Mouse (Mus musculus) liver, postnatal 0 days (tissue): Measurements from ENCODE around the gene Nmt2. TPM values are rescaled to one million over a fixed set of nuclear protein-coding genes. Genes with fewer than 3 reads are reported as not detected.

ENCODE experiments used
- ATAC-seq: fragments of 200-750 bp; cut with Nextera tagmentation; 2 replicates; pipeline ENCODE4 v1.8.0; 2017; ENCODE audit warnings: mild to moderate bottlenecking, moderate library complexity
- DNase-seq: peaks from one replicate; pipeline ENCODE4 v3.0.0-alpha.2; 2016
- H3K27ac ChIP-seq: fragments of 300-500 bp; sonication (generic); 2 replicates; pipeline ENCODE4 v1.5.1; 2014; ENCODE audit warnings: antibody characterized with exemption, moderate library complexity, mild to moderate bottlenecking, low read depth
- H3K27me3 ChIP-seq: fragments of 300-500 bp; sonication (generic); 2 replicates; pipeline ENCODE4 v1.6.1; 2014; ENCODE audit warnings: low read length, control low read depth, mixed read lengths; ENCODE audit not compliant: insufficient read depth
- H3K36me3 ChIP-seq: fragments of 300-500 bp; sonication (generic); replicated peaks from 2 replicates; pipeline ENCODE4 v1.6.1; 2014; ENCODE audit warnings: mild to moderate bottlenecking, control low read depth, low read length, moderate library complexity, mixed read lengths; ENCODE audit not compliant: insufficient read depth
- H3K4me1 ChIP-seq: fragments of 300-500 bp; sonication (generic); 2 replicates; pipeline ENCODE4 v1.6.1; 2014; ENCODE audit warnings: antibody characterized with exemption, mild to moderate bottlenecking, control low read depth; ENCODE audit not compliant: insufficient read depth
- H3K4me2 ChIP-seq: fragments of 300-500 bp; sonication (generic); 2 replicates; pipeline ENCODE4 v1.6.1; 2014; ENCODE audit warnings: low read depth, mild to moderate bottlenecking, low read length, moderate library complexity, mixed read lengths
- H3K4me3 ChIP-seq: fragments of 300-500 bp; sonication (generic); 2 replicates; pipeline ENCODE4 v1.5.1; 2014; ENCODE audit warnings: low read depth, low read length
- H3K9ac ChIP-seq: fragments of 300-500 bp; sonication (generic); replicated peaks from 2 replicates; pipeline ENCODE4 v1.6.1; 2014; ENCODE audit warnings: mild to moderate bottlenecking, moderate library complexity
- H3K9me3 ChIP-seq: fragments of 300-500 bp; sonication (generic); 2 replicates; pipeline ENCODE4 v1.6.1; 2016; ENCODE audit warnings: mild to moderate bottlenecking, control low read depth, low read length, mixed read lengths
- CTCF ChIP-seq: sonication (generic); IDR thresholded peaks from 2 replicates; pipeline ENCODE4 v1.5.1; 2016; ENCODE audit warnings: antibody characterized with exemption, low read depth
- EP300 ChIP-seq: IDR thresholded peaks from 2 replicates; pipeline ENCODE4 v1.6.1; 2016; ENCODE audit warnings: antibody characterized with exemption, low read depth, mild to moderate bottlenecking
- WGBS: fragments of 180-500 bp; shearing (Covaris S2); extraction: QIAGEN DNeasy Blood & Tissue Kit; methylation state at CpG from one replicate; pipeline ENCODE4 v1.1.7; 2014; ENCODE audit not compliant: insufficient replicate concordance; 5-methylcytosine and 5-hydroxymethylcytosine counted together
- polyA plus RNA-seq: library from polyadenylated mRNA; unstranded; fragments of >200 nt; fragmentation: Nextera tagmentation; extraction: Ambion mirVana; gene quantifications from 2 replicates; pipeline ENCODE4 v1.2.1, GENCODE M21; 2015

The Nmt2 gene
- polyA plus RNA-seq, 1 experiment from 2014 or later, result 17.4 TPM

DNA sequence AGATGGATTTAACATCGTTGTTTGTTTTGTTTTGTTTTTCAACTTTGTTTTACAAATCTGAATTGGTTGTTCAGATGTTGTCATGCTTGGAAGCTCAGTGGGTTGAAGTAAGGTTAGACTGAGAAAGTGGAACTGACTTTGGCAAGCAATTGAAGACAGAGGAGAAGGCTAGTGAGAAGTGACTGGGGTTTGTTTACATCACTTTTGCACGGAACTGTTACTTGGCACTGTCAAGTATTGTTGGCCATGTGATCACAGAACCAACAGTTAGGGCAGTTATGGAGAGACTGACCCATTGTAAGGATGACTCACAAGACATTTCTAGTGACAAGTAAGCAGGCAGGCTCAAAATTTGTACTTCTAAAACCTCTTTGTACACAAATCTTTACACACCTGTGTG, 39.1 kb downstream of the Nmt2 start:
- no peak overlapping the region for H3K4me3 ChIP-seq
- no peaks in the 10 kb centered on the region for H3K9me3 ChIP-seq
- no peak overlapping the region for H3K4me2 ChIP-seq
- TF ChIP-seq CTCF, result no peak
- no peak for TF ChIP-seq EP300
- ATAC-seq (no peak), DNase-seq (no peak)
- no peak overlapping the region for H3K27ac ChIP-seq
- WGBS, result 76% methylated on average over 2 of the region's 2 CpGs
- H3K9ac ChIP-seq, result no peak overlapping the region
- no peaks in the 10 kb centered on the region for H3K4me1 ChIP-seq
- peaks cover 30% of the 10 kb centered on the region for H3K36me3 ChIP-seq
- no peaks in the 10 kb centered on the region for H3K27me3 ChIP-seq

DNA sequence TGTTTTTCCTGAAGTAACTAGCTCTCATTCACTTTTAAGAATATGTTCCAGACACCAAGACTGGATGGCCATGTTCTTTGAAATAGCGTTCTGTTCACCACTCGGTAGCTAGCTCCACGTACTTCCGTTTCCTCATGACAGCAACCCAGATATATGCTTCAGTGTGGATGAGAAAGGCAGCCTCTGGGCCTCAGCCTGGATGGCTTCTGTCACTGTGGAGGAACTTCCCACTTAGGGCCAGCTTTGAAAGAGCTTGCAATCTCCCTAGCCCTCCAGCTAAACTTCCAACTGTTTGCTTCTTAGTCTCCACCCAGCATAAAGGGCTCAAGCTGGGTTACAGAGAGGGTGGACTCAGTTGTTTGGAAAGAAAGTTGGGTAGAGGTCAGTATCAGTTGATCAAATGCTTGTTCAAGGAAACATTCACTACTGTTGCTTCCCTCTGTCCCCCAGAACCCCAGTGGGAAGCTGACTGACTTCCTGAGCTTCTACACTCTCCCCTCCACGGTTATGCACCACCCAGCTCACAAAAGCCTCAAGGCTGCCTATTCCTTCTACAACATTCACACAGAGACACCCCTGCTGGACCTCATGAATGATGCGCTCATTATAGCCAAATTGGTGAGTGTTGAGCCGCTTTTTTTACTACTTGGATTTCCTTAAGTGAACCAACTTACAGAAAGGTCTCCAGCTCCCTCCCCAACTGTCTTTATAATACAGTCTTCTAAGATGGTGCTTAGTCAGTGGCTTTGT, 40.5 kb downstream of the Nmt2 start:
- WGBS, result 90% methylated on average over 7 of the region's 7 CpGs
- H3K27me3 ChIP-seq, result no peaks in the 10 kb centered on the region
- DNase-seq, result no peak
- ATAC-seq, result no peak
- no peaks in the 10 kb centered on the region for H3K4me1 ChIP-seq
- H3K9me3 ChIP-seq, result no peaks in the 10 kb centered on the region
- H3K4me2 ChIP-seq, result no peak overlapping the region
- no peak for TF ChIP-seq EP300
- no peak for TF ChIP-seq CTCF
- H3K27ac ChIP-seq, result no peak overlapping the region
- no peak overlapping the region for H3K4me3 ChIP-seq
- H3K9ac ChIP-seq, result no peak overlapping the region
- peaks cover 34% of the 10 kb centered on the region for H3K36me3 ChIP-seq

DNA sequence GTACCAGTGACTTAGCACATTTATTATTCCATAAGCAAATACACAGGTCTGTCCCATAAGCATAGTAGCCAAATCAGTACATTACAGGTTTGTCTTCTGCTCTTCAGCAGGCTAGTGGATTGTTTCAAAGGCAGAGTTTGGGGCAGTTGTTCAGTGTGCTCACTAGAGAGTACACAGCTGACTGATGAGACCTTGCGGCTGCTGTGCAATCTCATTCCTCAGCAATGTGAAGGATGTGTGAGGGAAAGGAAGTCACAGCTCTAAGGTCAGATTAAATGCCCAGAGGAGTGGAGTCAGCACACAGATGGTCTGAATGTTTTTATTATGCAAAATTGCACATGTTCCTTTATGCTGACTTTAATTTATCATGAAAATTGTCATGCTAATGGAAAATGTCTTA, 42.5 kb downstream of the Nmt2 start:
- no peak overlapping the region for H3K4me2 ChIP-seq

DNA sequence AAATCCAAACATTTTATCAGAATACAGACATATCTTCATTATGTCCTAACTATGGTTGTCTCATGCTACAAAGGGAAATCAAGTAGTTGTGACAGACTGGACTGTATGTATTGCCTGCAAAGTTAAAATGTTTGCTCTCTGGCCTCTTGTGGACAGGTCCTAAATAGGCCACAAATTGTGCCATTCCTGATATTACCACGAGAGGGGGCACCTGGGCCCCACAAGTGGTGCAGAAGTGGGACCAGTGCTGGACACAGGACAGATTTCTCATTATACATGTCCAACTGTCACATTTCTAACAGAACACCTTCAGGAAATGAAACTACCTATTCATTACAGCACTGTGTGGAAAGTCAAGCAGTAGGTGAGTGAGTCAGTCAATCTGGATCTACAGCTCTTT, 43.3 kb downstream of the Nmt2 start:
- DNase-seq (peak; percentile 70), ATAC-seq (peak; percentile 47)
- no peak overlapping the region for H3K4me3 ChIP-seq
- peaks cover 30% of the 10 kb centered on the region for H3K36me3 ChIP-seq
- no peak overlapping the region for H3K9ac ChIP-seq
- H3K27me3 ChIP-seq, result no peaks in the 10 kb centered on the region
- no peak overlapping the region for H3K4me2 ChIP-seq
- H3K4me1 ChIP-seq, result peaks cover 17% of the 10 kb centered on the region
- H3K9me3 ChIP-seq, result no peaks in the 10 kb centered on the region
- TF ChIP-seq CTCF, result peak; percentile 81
- no peak for TF ChIP-seq EP300
- 20% methylated on average over 1 of the region's 1 CpGs for WGBS
- no peak overlapping the region for H3K27ac ChIP-seq

More for the DNA sequence above, 42.5 kb downstream of the Nmt2 start:
- Histone ChIP-seq H3K27me3 (no peaks in the 10 kb centered on the region), H3K27ac (no peak overlapping the region), H3K9me3 (no peaks in the 10 kb centered on the region), H3K4me3 (no peak overlapping the region), H3K4me1 (peaks cover 13% of the 10 kb centered on the region), H3K36me3 (peaks cover 32% of the 10 kb centered on the region), H3K9ac (no peak overlapping the region)
- WGBS, result 79% methylated on average over 1 of the region's 1 CpGs
- ATAC-seq, result no peak
- no peak for DNase-seq
- TF ChIP-seq CTCF (no peak), EP300 (no peak)

DNA sequence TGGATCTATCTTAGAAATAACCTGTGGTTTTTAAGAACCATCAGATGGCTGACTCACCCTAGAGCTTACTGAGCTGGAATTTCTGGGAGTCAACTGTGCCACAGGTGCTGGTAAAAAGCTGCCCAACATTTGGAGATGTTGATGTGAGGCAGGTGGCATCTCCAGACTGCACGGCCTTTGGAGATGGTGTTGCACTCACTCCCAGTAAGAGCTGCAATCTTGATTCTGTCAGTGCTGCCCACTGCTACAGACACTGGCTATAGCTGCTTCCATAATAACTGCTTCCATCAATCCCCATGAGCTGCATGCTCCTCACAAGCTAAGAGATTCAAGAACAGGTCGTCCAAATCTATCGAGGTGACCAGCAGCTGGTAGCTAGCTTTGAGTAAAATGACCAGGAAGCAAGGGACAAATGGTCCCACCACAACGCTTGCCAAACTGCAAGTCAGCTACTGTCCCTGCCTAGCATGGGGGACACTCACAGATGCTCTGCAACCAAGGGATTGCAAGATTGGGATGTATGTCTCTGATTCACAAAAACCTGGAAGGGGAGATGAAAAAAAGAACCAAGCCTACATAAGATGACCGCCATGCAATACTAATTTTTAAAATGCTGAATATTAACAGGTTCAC, 47.2 kb downstream of the Nmt2 start:
- DNase-seq (no peak), ATAC-seq (no peak)
- Histone ChIP-seq H3K9me3 (no peaks in the 10 kb centered on the region), H3K4me3 (no peak overlapping the region), H3K4me1 (peaks cover 26% of the 10 kb centered on the region), H3K36me3 (peaks cover 10% of the 10 kb centered on the region), H3K9ac (peak overlapping the region; percentile 64), H3K4me2 (peak overlapping the region; percentile 83), H3K27me3 (no peaks in the 10 kb centered on the region), H3K27ac (peak overlapping the region; percentile 69; the same call in 1 of the 2 replicates)
- WGBS, result 47% methylated on average over 5 of the region's 5 CpGs
- TF ChIP-seq EP300 (no peak), CTCF (no peak)

DNA sequence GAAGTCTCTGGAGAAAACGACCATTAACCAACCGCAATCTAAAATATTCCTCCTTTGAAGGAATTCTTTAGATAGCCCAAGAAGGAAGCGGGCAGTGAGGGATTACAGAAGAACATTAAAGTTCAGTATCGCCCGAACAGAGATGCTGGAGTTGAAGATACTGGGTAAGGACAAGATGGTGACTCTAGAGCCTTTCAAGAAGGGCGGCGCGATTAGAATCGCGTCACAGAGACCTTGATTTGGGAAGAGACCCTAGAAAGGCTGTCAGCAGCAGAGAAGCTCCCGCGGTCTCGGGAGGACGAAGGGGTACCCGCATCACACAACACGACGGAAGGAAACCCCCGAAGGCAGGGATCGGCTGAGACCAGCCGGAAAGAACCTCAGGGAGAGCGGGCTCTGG, 48.0 kb downstream of the Nmt2 start:
- peak overlapping the region; percentile 61 for H3K4me3 ChIP-seq
- peaks cover 26% of the 10 kb centered on the region for H3K4me1 ChIP-seq
- H3K9ac ChIP-seq, result peak overlapping the region; percentile 64
- TF ChIP-seq EP300 (no peak), CTCF (no peak)
- DNase-seq (no peak), ATAC-seq (peak; percentile 1)
- H3K36me3 ChIP-seq, result peaks cover 5% of the 10 kb centered on the region
- H3K4me2 ChIP-seq, result peak overlapping the region; percentile 83
- H3K27ac ChIP-seq, result peak overlapping the region; percentile 69
- no peaks in the 10 kb centered on the region for H3K9me3 ChIP-seq
- 1% methylated on average over 21 of the region's 21 CpGs for WGBS
- 0 out of 2 replicates have a peak, but pooled peaks cover 3% of the 10 kb centered on the region for H3K27me3 ChIP-seq
